Mouse (Mus musculus) midbrain, embryonic 12.5 days (tissue): Measurements from ENCODE around the gene Pgghg. TPM values are rescaled to one million over a fixed set of nuclear protein-coding genes. Genes with fewer than 3 reads are reported as not detected.
A peak's percentile ranks its signal among the peaks of the same experiment; 100 is the strongest.

Source experiments
- ATAC-seq: fragments of 200-750 bp; cut with Nextera tagmentation; 2 replicates; pipeline ENCODE4 v1.8.0; 2017; ENCODE audit warnings: low read depth, moderate TSS enrichment, moderate library complexity; ENCODE audit not compliant: low FRiP score
- H3K27ac ChIP-seq: fragments of 300-500 bp; sonication (generic); replicated peaks from 2 replicates; pipeline ENCODE4 v1.5.1; 2016; ENCODE audit warnings: mild to moderate bottlenecking
- H3K27me3 ChIP-seq: fragments of 300-500 bp; sonication (generic); 2 replicates; pipeline ENCODE4 v1.6.1; 2016; ENCODE audit warnings: mild to moderate bottlenecking
- H3K36me3 ChIP-seq: fragments of 300-500 bp; sonication (generic); 2 replicates; pipeline ENCODE4 v1.6.1; 2016
- H3K4me1 ChIP-seq: fragments of 300-500 bp; sonication (generic); 2 replicates; pipeline ENCODE4 v1.6.1; 2016
- H3K4me2 ChIP-seq: fragments of 300-500 bp; sonication (generic); replicated peaks from 2 replicates; pipeline ENCODE4 v1.6.1; 2016; ENCODE audit warnings: mild to moderate bottlenecking, moderate library complexity
- H3K4me3 ChIP-seq: fragments of 300-500 bp; sonication (generic); 2 replicates; pipeline ENCODE4 v1.5.1; 2016; ENCODE audit warnings: mild to moderate bottlenecking
- H3K9ac ChIP-seq: fragments of 300-500 bp; sonication (generic); replicated peaks from 2 replicates; pipeline ENCODE4 v1.6.1; 2016; ENCODE audit warnings: mild to moderate bottlenecking, moderate library complexity
- H3K9me3 ChIP-seq: fragments of 300-500 bp; sonication (generic); 2 replicates; pipeline ENCODE4 v1.6.1; 2016; ENCODE audit warnings: mild to moderate bottlenecking
- WGBS: fragments of 180-500 bp; shearing (Covaris S2); methylation state at CpG from one replicate; pipeline ENCODE4 v1.1.7; 2016; 5-methylcytosine and 5-hydroxymethylcytosine counted together
- polyA plus RNA-seq: library from polyadenylated mRNA; unstranded; fragments of >200 nt; fragmentation: Nextera tagmentation; extraction: Ambion mirVana; gene quantifications from 2 replicates; pipeline ENCODE4 v1.2.1, GENCODE M21; 2016

Pgghg gene
- 13.1 and 14.9 TPM in 2 replicates for polyA plus RNA-seq

DNA sequence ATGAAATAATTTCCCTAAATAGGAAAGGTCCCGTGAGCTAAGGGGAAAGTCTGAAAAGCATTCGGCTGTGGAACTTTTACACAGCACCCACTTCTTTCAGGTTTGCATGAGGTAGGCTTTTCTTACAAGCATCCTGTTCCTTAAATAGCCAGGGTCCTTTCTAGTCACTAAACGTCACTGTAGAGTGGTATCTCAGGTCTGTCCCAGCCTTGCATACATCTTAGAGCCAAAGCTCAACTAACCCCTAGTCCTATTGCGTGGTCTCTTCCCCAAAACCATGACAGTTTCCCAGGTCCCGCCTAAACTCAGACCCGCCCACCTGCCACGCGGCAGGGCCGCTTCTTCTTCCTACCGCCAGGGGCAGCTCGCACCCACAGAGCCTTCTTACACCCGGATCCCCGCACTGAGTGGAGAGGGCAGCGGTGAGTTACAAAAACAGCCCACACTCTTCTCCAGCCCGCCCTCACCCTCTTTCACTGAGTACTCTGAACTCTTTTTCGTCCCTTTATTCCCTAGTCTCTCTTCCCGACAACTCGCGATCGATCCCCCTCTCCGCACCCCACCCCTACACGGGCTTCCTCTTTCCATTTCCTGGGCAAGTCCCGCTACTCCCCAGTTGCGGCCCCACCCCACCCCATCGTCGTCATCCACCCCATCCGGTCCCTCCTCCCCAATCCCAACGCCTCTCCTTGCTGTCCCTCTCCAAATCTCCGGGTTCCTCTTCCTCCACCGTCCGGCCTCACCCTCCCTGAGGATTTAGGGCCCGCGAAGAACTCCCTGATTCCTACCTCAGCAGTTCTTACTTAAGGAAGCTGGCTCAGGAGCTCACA, at the start of gene Pgghg:
Gene Pgghg, plus strand, starts transcription at position 170 of the 830 bp plus-strand sequence.
- Histone ChIP-seq H3K27me3 (0 out of 2 replicates have a peak, but pooled peaks cover 4% of the 10 kb centered on the region), H3K36me3 (no peaks in the 10 kb centered on the region; the same call in 1 of the 2 replicates), H3K9ac (peak within 1 kb of the TSS; percentile 67), H3K4me1 (peaks cover 17% of the 10 kb centered on the region), H3K9me3 (no peaks in the 10 kb centered on the region), H3K27ac (0 out of 2 replicates have a peak within 1 kb of the TSS, but pooled peaks have one; percentile 25), H3K4me3 (peak within 1 kb of the TSS; percentile 54), H3K4me2 (peak within 1 kb of the TSS; percentile 61)
- ATAC-seq, result peak; percentile 87
- WGBS, result 4% methylated on average over 33 of the region's 33 CpGs

DNA sequence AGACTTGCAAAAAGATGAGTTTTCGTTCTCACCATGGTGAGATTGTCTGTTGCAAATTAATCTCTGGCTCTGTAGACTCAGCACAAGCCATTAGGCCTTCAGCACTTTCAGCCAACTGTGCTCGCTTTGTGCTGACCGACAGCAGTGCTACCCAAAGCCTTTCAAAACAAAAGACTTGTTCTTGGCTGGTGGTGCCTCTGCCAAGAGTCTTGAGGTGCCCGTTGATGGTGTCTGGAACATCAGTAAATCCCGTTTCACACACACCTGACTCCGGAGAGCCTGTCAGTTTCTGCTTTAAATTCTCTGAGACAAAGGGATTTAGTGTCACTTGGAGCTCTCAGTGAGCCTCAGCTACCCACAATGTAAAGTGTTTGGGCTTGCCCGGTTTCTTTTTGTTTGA, 47.2 kb upstream of the Pgghg start:
- WGBS, result 90% methylated on average over 7 of the region's 7 CpGs
- Histone ChIP-seq H3K27me3 (no peaks in the 10 kb centered on the region), H3K4me1 (no peaks in the 10 kb centered on the region), H3K4me3 (no peak overlapping the region), H3K9me3 (no peaks in the 10 kb centered on the region), H3K27ac (no peak overlapping the region), H3K9ac (no peak overlapping the region), H3K36me3 (peaks cover 82% of the 10 kb centered on the region), H3K4me2 (no peak overlapping the region)
- no peak for ATAC-seq

DNA sequence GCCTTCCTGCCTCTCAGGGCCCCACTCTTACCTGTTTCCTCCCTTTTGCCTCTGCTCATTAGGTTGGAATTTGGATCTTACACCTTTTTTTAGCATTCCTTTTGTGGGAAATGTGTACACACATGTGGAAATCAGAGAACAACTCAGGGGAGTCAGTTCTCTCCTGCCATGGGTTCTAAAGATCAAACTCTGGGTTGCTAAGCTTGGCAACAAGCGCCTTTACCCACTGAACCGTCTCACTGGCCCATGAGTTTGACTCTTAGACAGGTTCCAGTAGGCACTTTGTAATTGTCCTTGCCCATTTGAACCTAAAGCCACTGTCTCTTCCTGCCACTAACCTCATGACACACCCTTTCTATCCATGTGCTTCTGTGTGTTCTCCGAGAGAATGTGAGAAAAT, 46.6 kb upstream of the Pgghg start:
- no peaks in the 10 kb centered on the region for H3K4me1 ChIP-seq
- H3K4me2 ChIP-seq, result no peak overlapping the region
- no peak for ATAC-seq
- H3K4me3 ChIP-seq, result no peak overlapping the region
- 96% methylated on average over 3 of the region's 3 CpGs for WGBS
- no peak overlapping the region for H3K27ac ChIP-seq
- no peaks in the 10 kb centered on the region for H3K9me3 ChIP-seq
- H3K36me3 ChIP-seq, result peaks cover 82% of the 10 kb centered on the region
- no peaks in the 10 kb centered on the region for H3K27me3 ChIP-seq
- H3K9ac ChIP-seq, result no peak overlapping the region

DNA sequence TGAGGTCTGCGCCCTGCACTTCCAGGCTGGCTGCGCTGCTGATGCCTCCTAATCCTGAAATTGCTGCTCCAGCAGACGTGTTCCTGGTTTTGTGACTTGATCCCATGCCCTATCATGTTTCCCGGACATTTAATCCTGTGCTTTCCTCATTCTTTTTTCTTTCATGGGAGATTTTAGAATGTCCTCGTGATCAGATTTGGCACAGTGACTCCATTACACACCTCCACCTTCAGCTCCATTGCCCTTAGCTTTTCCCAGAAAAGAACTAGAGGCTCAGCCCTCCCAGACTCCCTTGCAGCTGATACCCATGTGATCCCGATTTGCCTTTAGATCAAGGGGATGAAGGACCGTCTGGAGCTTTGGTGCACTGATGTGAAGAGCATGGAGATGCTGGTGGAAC, 43.3 kb upstream of the Pgghg start:
- Histone ChIP-seq H3K27ac (no peak overlapping the region), H3K9ac (no peak overlapping the region), H3K4me1 (no peaks in the 10 kb centered on the region), H3K36me3 (peaks cover 64% of the 10 kb centered on the region), H3K4me3 (no peak overlapping the region), H3K9me3 (no peaks in the 10 kb centered on the region), H3K4me2 (no peak overlapping the region), H3K27me3 (no peaks in the 10 kb centered on the region)
- WGBS, result 93% methylated on average over 7 of the region's 7 CpGs
- ATAC-seq, result no peak

DNA sequence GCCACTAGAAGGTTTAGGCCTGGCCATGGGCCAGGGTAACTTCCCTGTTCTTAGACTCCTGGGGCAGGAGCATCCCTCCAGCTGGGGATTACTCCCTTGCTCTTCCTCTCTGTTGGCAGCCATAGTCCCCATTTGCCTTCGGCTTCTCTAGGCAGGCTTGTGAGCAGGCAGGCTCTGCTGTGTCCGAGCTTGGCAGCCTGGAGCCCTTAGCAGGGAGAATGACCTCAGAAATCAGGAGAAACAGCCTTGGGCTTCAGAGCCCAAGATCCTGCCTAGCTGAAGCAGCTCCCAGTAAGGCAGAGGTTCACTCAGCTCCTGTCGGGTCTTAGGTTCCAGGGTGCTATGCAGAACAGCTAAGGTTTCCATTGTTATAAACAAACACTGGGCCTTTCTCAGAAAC, 42.1 kb upstream of the Pgghg start:
- Histone ChIP-seq H3K4me2 (no peak overlapping the region), H3K9me3 (no peaks in the 10 kb centered on the region), H3K4me3 (no peak overlapping the region), H3K4me1 (peaks cover 5% of the 10 kb centered on the region), H3K36me3 (peaks cover 53% of the 10 kb centered on the region), H3K27ac (no peak overlapping the region), H3K9ac (no peak overlapping the region), H3K27me3 (no peaks in the 10 kb centered on the region)
- 76% methylated on average over 3 of the region's 3 CpGs for WGBS
- ATAC-seq, result no peak

DNA sequence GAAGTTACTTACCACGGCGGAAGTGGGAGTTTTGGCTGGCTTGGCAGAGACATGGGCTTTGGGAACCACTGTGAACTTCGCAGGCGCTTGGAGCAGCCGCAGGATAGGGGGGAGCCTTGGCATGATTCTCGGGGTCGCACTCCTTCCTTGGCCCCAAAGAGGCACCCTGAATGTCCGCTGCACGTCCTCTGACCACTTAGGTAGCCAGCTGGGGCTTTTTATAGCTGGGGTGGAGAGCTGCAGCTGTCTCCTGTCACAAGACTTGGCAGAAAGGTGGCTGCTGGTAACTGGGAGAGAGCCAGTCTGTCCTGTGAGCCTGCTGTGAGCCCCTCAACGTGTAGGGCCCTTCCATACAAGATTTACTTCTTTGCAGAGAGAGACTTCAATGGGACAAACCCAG, 41.0 kb upstream of the Pgghg start, which contains the start of gene Cox8b:
Gene Cox8b, minus strand, starts transcription at position 227 of the 400 bp plus-strand sequence.
- no peaks in the 10 kb centered on the region for H3K9me3 ChIP-seq
- peaks cover 43% of the 10 kb centered on the region for H3K36me3 ChIP-seq
- H3K4me1 ChIP-seq, result peaks cover 5% of the 10 kb centered on the region
- no peak within 1 kb of the TSS for H3K9ac ChIP-seq
- no peak within 1 kb of the TSS for H3K4me2 ChIP-seq
- H3K27me3 ChIP-seq, result no peaks in the 10 kb centered on the region
- H3K4me3 ChIP-seq, result no peak within 1 kb of the TSS
- ATAC-seq, result no peak
- no peak within 1 kb of the TSS for H3K27ac ChIP-seq
- 87% methylated on average over 10 of the region's 10 CpGs for WGBS

DNA sequence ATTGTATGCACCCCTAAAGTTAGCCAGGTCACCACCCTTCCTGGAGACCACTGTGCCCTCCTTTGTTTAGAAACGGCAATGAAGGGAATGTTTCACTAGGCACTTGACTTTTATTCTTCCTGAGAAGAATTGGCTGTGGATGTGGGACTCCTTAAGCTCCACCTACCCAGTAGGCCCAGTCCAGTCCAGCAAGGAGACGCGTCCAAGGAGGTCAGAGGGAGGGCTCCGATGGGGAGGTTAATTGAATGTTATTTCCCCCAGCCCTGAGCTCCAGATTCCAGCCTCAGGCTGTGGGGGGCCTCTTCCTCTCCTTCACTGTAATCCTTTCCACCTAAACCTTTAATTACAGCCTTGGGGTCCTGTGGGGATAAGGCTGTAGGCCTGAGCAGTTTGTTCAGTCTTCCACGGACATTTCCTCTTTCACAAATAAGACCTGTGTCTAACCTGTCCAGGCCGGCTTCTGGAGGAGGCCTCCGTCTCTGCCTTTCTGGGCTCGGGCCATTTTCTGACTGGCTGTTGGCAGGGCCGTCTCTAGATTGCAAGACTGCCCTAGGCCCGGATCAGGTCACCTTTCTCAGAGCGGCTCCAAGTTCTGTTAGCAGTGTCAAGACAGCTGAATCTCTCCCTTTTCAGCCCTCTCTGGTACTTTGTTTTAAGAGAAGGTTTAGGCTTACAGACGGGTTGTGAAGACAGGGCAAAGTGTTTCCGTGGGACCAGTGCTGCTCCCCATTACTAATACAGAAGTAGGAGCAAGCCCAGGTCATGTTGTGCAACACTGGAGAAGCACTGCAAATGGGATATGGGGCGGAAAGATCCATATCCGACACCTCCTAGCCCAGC, 38.9 kb upstream of the Pgghg start:
- Histone ChIP-seq H3K9ac (no peak overlapping the region), H3K4me2 (no peak overlapping the region), H3K27ac (no peak overlapping the region), H3K9me3 (no peaks in the 10 kb centered on the region), H3K4me3 (no peak overlapping the region), H3K27me3 (no peaks in the 10 kb centered on the region), H3K36me3 (peaks cover 25% of the 10 kb centered on the region), H3K4me1 (peaks cover 5% of the 10 kb centered on the region)
- WGBS, result 80% methylated on average over 15 of the region's 15 CpGs
- ATAC-seq, result no peak

DNA sequence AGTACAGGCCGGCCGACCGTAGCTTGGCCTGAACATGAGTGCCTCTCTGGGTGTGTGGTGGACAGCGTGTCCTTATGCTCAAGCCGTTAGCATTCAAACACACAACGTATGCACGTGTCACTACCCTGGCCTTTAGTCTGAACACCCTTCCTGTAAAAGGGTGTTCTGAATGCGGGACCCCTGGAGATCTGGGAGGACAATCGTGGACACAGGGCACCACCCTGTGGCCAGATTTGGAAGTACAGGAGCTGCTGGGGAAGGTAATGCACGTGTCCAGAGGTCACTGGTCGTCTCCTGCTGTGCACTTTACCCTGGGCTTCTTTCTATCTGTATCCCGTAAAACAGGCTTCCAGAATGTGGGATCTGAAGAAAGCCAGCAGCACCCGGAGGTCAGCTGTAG, 38.0 kb upstream of the Pgghg start:
- Histone ChIP-seq H3K4me3 (no peak overlapping the region), H3K9me3 (no peaks in the 10 kb centered on the region), H3K4me1 (peaks cover 5% of the 10 kb centered on the region), H3K9ac (no peak overlapping the region), H3K4me2 (no peak overlapping the region), H3K27ac (no peak overlapping the region), H3K27me3 (no peaks in the 10 kb centered on the region), H3K36me3 (peaks cover 16% of the 10 kb centered on the region)
- ATAC-seq, result peak; percentile 62
- WGBS, result 27% methylated on average over 13 of the region's 13 CpGs

DNA sequence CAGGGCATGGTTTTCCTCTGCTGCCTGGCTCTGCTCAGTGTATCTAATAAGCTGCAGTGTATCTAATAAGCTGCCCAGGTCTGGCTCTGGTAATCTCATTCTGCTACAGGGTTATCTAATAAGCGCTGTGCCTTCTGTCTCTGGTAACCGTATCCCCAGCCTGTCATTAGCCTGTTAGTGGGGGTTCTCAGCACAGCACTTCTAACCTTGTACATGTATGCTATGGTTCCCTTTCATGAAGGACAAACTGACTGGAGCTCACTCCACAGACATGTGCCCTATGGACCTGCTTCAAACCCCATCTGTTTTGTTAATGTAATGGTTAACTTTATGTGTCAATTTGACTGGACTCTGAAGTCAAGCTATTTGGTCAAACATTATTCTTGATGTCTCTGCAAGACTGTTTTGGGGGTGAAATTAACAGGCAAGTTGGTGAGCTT, 35.5 kb upstream of the Pgghg start:
- 90% methylated on average over 2 of the region's 2 CpGs for WGBS
- H3K9me3 ChIP-seq, result no peaks in the 10 kb centered on the region
- ATAC-seq, result no peak
- no peak overlapping the region for H3K4me2 ChIP-seq
- H3K36me3 ChIP-seq, result no peaks in the 10 kb centered on the region
- H3K9ac ChIP-seq, result no peak overlapping the region
- no peak overlapping the region for H3K4me3 ChIP-seq
- no peak overlapping the region for H3K27ac ChIP-seq
- H3K4me1 ChIP-seq, result peaks cover 13% of the 10 kb centered on the region
- H3K27me3 ChIP-seq, result peaks cover 9% of the 10 kb centered on the region; the same call in 1 of the 2 replicates

DNA sequence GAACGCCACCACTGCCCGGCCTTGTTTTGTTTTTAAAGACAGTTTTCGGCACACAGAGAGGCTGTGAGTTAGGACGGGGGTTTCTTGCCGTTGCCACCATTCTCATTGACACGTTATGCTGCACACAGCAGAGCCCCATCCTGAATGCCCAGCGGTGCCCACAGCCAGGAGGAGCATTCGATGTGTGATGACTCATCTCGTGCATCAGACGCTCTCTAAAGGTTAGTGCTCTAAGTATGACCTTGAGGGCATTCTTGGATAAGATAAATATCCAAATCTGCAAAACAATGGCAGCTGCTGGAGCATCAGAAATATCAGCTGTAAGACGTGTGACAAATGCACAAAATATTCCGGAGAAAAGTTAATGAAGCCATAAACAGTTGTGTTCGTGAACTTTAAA, 34.1 kb upstream of the Pgghg start:
- ATAC-seq, result no peak
- Histone ChIP-seq H3K9me3 (no peaks in the 10 kb centered on the region), H3K9ac (no peak overlapping the region), H3K27me3 (peaks cover 10% of the 10 kb centered on the region; the same call in 1 of the 2 replicates), H3K4me1 (peaks cover 13% of the 10 kb centered on the region), H3K36me3 (no peaks in the 10 kb centered on the region), H3K4me2 (no peak overlapping the region), H3K4me3 (no peak overlapping the region), H3K27ac (no peak overlapping the region)
- WGBS, result 88% methylated on average over 13 of the region's 13 CpGs

DNA sequence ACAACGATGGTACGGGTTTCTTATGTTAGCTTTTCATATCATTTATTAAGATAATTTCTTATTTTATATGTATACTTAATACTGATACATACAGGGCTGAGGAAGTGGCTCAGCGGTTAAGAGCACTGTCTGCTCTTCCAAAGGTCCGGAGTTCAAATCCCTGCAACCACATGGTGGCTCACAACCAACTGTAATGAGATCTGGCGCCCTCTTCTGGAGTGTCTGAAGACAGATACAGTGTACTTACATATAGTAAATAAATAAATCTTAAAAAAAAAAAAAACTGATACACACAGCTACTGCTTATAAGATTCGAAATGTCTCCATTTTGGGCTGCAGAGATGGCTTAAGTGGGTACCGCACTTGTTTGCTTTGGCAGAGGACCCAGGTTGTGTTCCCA, 33.5 kb upstream of the Pgghg start:
- WGBS, result 83% methylated on average over 7 of the region's 7 CpGs

DNA sequence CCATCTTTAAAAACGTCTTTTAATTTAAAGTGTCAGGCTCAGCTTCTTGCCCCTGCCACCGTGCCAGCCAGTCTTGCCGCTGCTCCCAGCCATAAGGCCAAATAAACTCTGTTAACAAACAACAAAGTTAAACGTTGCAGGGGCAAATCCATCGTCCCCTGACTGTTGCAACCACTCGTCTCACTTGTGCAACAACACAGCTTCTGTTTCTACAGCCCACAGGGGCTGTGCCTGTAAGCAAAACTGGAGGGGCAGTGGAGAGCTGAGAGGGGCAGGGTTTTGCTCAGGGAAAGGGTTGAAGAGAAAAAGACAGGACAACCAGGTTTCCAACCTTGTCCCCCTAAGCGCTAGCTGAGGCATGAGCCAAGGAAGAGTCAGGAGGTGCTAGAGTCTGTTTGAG, 33.0 kb upstream of the Pgghg start:
- Histone ChIP-seq H3K4me2 (peak overlapping the region; percentile 81; the same call in 1 of the 2 replicates), H3K4me1 (peaks cover 10% of the 10 kb centered on the region), H3K27me3 (peaks cover 16% of the 10 kb centered on the region), H3K4me3 (no peak overlapping the region), H3K27ac (no peak overlapping the region), H3K9ac (no peak overlapping the region), H3K9me3 (no peaks in the 10 kb centered on the region), H3K36me3 (no peaks in the 10 kb centered on the region)
- no peak; the same call in 1 of the 2 replicates for ATAC-seq
- WGBS, result 49% methylated on average over 7 of the region's 7 CpGs

More for the DNA sequence above, 33.5 kb upstream of the Pgghg start:
- no peak overlapping the region for H3K27ac ChIP-seq
- no peak overlapping the region for H3K4me2 ChIP-seq
- no peak for ATAC-seq
- H3K9me3 ChIP-seq, result no peaks in the 10 kb centered on the region
- H3K27me3 ChIP-seq, result peaks cover 16% of the 10 kb centered on the region
- no peak overlapping the region for H3K9ac ChIP-seq
- peaks cover 13% of the 10 kb centered on the region for H3K4me1 ChIP-seq
- no peak overlapping the region for H3K4me3 ChIP-seq
- H3K36me3 ChIP-seq, result no peaks in the 10 kb centered on the region
